Mouse (Mus musculus) cerebellum, adult 11 months (tissue): ENCODE measurements around the gene Tob2.

Experiments
- DNase-seq: peaks from one replicate; pipeline ENCODE4 v3.0.0; 2022

The Tob2 gene

GRCm38 (mm10) chr15:81858517-81859329 is at the start of gene Tob2:
Gene Tob2, minus strand, starts transcription at chr15:81858796.
- peak; percentile 75 for DNase-seq

- DNase-seq, result no peak
Observed at GRCm38 (mm10) chr15:81907953-81908352, 49.4 kb upstream of the Tob2 start.

- peak; percentile 68 for DNase-seq
Observed at GRCm38 (mm10) chr15:81904939-81905338, 46.3 kb upstream of the Tob2 start.

- DNase-seq, result no peak
Observed at GRCm38 (mm10) chr15:81898751-81899150, 40.2 kb upstream of the Tob2 start.

GRCm38 (mm10) chr15:81897607-81898285 is 39.1 kb upstream of the Tob2 start:
- DNase-seq, result no peak

- DNase-seq, result no peak
Observed at GRCm38 (mm10) chr15:81896407-81896806, 37.8 kb upstream of the Tob2 start.

GRCm38 (mm10) chr15:81894002-81894401 is 35.4 kb upstream of the Tob2 start:
- DNase-seq, result no peak

- no peak for DNase-seq
Observed at GRCm38 (mm10) chr15:81891822-81892580, 33.4 kb upstream of the Tob2 start.

- DNase-seq, result no peak
Observed at GRCm38 (mm10) chr15:81891140-81891802, 32.7 kb upstream of the Tob2 start.

GRCm38 (mm10) chr15:81889175-81889574 is 30.6 kb upstream of the Tob2 start:
- peak; percentile 50 for DNase-seq

GRCm38 (mm10) chr15:81886795-81887550 is 28.4 kb upstream of the Tob2 start:
- DNase-seq, result no peak

- no peak for DNase-seq
Observed at GRCm38 (mm10) chr15:81885418-81885934, 26.9 kb upstream of the Tob2 start.

GRCm38 (mm10) chr15:81882348-81882747 is 23.8 kb upstream of the Tob2 start:
- DNase-seq, result no peak

GRCm38 (mm10) chr15:81879531-81880401 is 21.2 kb upstream of the Tob2 start:
- no peak for DNase-seq

- DNase-seq, result peak; percentile 99
Observed at GRCm38 (mm10) chr15:81872262-81873136, 13.9 kb upstream of the Tob2 start, which contains the start of gene Aco2. Gene Aco2, plus strand, starts transcription at chr15:81872309.

- peak; percentile 74 for DNase-seq
Observed at GRCm38 (mm10) chr15:81871604-81872261, 13.1 kb upstream of the Tob2 start, which contains the start of gene Phf5a. Gene Phf5a, minus strand, starts transcription at chr15:81871911.

- no peak for DNase-seq
Observed at GRCm38 (mm10) chr15:81869985-81870384, 11.4 kb upstream of the Tob2 start.

- DNase-seq, result no peak
Observed at GRCm38 (mm10) chr15:81864238-81864637, 5.6 kb upstream of the Tob2 start.
